Mouse (Mus musculus) neutrophil, adult 5-6 weeks (primary cell): ENCODE measurements around the gene Dazap2. TPM values are rescaled to one million over a fixed set of nuclear protein-coding genes. Genes with fewer than 3 reads are reported as not detected.

Experiments
- ATAC-seq: fragments of 151-379, 151-347 bp; 2 replicates; pipeline ENCODE4 v1.8.0; 2017; ENCODE audit warnings: mild to moderate bottlenecking, moderate TSS enrichment; ENCODE audit not compliant: insufficient number of reproducible peaks, poor library complexity, low FRiP score, severe bottlenecking; ENCODE audit errors: extremely low read depth
- total RNA-seq: library from RNA; stranded (forward); fragments of 200-1000 nt; gene quantifications from 2 replicates; pipeline ENCODE4 v1.2.3, GENCODE M21; 2017

Dazap2 gene
- total RNA-seq: 376 and 417 TPM in 2 replicates

DNA sequence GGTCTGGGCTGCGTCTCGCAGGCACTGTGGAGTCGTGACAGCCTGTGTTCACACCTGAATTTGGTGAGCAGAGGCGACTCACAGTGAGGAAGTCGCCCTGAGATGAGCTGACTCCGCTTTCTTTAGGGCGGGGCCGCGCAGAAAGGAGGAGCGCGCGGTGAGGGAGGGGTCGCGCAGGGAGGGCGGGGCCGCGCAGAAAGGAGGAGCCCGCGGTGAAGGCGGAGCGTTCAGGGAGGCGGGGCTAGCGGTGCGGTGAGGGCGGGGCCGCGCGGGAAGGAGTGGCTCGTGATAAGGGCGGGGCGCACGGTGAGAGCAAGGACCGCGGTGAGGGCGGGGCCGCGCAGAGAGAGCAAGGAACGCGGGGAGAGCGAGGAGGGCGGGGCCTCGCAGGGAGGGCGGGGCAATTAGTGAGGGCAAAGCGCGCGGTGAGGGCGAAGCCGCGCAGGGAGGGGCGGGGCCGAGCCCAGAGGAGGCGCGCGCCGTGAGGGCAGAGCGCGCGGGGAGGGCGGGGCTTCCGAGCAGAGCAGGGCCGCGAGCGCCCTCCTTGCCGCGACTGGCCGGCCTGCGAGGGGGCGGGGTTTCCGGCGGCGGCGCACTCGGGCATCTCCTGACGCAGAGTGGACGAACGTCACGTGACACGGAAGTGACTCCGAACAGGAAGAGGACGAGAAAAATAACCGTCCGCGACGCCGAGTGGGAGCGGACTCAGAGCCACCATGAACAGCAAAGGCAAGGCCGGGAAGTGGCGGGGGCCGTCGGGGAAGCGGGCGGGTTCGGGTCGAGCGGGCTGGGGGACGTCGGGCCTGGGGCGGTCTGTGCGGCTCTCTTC lies at the start of gene Dazap2:
TSS of gene Dazap2 (plus strand) at position 354 of the 829 bp plus-strand sequence.
- peak; percentile 74 for ATAC-seq

DNA sequence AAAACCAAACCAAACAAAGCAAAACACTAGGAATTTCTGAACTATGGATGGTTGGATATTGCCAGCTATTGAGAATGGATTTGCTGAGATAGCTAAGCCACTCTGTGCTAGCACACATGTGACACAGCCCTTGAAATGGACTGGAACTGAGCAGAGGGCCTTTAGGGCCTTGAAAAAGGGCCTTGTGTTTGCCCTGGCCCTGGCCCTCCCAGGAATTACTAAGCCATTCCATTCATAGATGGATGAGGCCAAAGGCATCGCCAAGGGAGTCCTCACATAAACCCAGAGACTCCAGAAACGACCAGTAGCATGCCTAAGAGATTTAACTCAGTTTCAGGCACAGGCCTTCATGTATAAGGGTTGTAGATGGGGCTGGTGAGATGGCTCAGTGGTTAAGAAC lies 48.6 kb upstream of the Dazap2 start:
- ATAC-seq: no peak

DNA sequence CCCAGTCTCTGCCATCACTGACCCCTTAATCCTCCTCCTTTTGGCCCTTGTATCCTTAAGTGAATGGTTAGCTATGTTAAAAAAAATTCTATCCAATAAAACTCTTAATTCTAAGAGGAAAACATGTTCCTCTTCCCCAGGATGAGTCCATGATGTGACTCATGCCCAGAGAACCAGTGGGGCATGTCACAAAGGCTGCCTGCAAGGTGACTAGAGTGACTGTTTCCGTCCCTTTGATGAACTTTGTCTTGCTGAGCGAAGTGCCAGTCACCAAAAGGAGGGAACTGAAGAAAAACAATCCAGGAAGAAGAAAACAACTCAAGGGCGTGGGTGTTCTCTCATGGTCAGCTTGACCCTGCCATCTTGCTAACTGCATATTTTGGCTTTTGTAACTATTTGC lies 45.9 kb upstream of the Dazap2 start:
- no peak for ATAC-seq

DNA sequence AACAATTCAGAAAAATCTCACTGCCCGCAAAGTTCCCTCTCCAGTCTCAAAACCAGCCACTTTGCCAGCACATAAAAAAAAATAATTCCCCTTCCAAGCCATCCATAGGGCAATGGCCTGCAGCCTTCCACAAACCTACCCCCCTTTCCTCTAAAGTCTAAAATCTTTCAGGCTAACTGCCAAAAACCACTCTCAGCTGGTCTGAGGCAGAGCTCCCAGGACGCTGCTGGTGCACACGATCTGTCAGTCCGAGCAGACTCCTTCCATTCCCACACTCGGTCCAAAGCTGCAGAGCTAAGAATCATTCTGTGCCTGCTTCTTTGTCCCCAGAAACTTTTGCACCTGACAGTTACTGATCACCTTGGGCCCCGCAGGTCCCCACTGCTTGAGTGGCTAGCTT lies 41.2 kb upstream of the Dazap2 start:
- ATAC-seq: no peak

DNA sequence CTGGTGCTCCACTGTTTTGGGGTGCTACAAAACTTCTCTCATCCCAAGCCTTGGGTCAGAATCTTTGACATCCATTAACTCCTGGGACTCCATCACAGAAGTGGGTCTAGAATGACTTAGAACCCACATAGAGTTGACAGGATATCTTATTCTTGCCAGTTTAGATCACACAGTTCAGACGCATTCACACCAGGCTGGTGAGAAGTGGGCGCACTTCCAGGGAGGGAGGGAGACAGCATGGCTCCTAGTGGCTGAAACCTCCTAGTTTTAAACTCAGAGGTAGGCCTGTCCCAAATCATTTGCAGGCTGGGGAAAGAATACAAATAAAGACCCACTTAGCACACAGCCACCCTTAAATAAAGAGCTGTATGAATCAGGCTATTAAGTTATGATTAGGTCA lies 40.8 kb upstream of the Dazap2 start:
- no peak for ATAC-seq

DNA sequence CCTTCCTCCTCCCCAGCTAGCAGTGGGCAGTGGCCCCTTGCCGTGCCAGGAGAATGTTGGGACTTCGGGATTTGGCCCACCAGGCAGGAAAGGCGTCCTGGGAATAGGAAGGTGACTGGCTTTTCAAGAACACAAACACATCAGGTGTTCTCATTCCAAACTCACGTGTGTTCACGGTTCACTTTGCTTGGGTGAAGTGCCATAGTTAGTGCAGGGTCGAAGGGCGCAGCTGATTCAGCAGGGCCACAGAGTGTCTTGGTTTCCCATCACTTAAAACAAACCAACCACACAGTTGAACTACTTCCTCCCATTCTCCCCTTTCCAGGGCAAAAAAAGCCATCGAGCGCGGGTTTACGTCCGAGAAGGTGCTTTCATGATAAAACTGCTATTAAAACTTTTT lies 39.8 kb upstream of the Dazap2 start:
- ATAC-seq: no peak

DNA sequence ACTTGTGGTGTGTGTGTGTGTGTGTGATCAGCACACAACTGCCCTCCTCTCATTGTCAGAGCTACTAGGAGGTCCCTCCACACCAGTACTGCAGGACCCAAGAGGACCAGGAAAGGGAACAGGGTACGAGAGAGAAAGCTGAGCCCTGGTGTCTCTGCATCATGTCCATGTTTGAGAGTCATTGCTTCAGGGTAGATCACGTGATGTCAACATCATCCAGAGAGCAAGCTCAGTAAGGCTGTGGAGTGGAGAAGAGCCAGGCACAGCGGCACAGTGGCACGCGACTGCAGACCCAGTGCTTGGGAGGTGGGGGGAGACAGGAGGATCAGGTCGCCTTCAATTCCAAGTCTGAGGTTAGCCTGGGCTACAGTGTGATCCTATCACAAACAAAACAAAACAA lies 38.8 kb upstream of the Dazap2 start:
- no peak for ATAC-seq

DNA sequence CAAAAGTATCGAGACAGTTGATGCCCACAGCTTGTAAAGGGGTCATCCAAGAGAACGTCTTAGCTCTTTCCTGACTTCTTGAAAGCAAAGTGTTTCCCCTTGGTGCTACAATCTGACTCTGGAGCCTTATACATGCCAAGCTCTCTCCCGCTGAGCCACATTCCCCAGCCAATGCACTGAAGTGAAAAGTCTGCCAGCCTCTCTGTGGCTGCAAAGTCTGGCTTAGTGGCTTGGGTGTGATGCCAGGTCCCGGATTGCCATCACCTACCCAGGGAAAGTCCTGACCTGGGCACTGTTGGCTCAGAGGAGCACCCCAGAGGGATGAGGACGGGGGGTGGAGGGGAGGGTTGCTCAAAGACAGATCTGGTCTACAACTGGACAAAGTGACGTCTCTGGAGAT lies 38.3 kb upstream of the Dazap2 start:
- ATAC-seq: no peak

DNA sequence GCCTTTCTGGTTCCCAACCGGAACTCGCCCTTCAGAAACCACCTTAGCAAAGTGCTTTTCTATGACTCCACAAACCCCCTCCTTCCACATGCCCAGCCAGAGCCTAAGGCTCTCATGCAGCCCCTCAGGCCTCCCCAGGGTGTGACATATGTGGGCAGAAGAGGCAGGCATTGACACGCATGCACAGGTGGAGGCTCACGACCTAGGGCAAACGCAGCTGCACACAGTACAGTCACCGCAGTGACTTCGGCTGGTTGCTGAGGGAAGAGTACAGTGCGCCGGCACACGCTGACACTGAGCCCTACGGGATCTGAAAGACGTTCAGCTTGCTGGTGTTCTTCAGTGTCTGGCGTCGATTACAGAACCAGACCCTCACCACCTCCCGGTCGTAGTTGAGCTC lies 37.2 kb upstream of the Dazap2 start:
- no peak for ATAC-seq

DNA sequence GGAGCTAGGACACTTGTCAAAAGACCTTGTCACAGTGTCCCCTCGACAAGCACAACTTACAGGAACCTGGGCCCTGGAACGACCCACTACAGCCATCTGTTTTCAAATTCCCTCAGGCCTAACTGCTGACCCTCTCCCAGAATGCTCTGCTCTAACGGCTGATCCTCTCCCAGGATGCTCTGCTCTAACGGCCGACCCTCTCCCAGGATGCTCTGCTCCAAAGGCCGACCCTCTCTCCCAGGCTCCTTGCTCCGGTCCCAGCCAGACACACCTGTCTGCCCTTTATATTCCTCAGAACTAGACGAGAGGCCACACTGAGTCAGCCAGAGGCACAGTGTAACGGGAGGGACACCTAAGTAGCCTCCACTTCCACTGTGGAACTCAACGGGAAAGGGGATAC lies 35.0 kb upstream of the Dazap2 start:
- ATAC-seq: no peak

DNA sequence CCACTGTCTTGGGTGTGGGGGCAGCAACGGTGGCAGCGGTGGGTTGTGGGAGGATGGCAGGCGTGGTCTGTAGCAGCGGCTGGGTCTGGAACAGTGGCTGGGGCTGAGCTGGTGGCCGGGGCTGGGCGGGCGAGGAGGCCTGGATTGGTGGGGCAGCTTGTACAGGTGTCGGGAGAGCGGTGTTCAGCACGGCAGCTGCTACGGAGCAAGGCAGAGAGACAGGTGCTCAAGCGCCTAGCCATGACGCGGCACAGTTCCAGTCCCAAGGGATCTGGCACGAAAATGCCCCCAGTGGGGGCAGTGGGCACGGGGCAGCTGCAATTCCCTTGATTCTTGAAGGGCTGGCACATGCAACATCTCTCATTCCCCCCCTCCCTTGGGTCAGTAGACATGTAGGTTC lies 29.2 kb upstream of the Dazap2 start:
- no peak for ATAC-seq

DNA sequence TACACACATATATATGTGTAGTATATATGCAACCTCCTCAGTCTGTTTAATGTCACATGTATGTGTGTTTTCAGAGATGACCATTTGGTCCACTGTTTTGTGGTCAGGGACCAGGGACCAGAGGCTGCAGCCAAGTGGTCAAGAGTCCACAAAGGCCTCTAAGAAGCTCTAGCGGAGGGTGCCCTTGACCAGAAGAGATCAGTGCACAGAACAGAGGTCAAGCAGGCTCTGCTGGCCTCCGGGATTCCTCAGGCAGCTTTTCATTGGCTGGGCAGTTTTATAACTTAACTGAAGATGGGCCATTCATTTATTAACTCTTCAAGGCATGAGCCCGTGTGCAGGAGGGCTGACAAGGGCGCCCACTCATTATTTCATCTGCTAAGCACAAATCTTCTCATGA lies 28.0 kb upstream of the Dazap2 start:
- no peak for ATAC-seq

DNA sequence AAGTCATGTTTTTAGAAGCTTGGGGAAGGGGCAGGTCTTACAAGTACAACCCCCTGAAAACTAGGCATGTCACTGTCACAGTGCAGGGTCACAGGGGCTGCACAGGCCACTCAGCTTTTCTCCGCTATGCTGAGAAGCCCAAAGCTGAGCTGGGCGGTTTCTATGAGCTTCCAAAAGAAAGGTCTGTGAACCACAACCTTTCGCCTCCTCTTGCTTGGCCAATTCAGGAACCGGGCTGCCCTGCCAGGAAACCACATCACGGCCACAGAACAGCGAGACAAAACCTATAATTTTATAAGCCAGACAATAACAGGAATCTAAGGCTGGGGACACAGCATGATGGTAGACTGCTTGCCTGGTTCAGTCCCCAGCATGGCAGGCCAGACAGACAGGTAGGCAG lies 26.9 kb upstream of the Dazap2 start:
- ATAC-seq: no peak

DNA sequence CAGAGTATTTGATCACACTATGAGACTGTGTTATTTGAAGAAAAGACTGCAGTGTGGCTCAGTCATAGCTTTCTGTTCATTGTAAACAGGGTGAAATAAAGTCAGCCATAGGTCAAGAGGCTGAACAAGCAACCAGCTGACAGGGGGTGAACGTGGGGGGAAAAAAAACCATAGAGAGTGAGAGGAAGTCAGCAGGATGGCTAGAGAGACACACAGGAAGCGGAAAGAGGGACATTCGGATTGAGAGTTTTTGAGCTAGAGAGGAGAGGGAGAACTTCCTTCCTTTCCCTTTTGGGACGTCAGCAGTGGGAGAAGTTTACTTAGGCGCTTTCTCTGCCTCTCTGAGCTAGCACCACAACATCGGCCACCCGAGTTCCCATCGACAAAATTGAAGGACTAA lies 24.7 kb upstream of the Dazap2 start:
- no peak for ATAC-seq

DNA sequence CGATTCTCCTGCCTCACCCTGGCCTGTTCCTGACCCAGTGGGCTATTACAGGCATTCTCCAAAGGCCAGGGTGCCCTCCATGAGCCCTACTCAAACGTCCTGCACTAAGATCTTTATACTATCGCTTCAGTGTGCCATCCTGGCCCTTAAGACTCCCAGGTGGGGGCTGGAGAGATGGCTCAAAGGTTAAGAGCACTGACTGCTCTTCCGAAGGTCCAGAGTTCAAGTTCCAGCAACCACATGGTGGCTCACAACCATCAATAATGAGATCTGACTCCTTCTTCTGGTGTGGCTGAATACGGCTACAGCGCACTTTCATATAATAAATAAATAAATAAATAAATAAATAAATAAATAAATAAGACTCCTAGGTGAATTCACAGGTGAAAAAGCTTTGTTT lies 22.3 kb upstream of the Dazap2 start:
- ATAC-seq: no peak

DNA sequence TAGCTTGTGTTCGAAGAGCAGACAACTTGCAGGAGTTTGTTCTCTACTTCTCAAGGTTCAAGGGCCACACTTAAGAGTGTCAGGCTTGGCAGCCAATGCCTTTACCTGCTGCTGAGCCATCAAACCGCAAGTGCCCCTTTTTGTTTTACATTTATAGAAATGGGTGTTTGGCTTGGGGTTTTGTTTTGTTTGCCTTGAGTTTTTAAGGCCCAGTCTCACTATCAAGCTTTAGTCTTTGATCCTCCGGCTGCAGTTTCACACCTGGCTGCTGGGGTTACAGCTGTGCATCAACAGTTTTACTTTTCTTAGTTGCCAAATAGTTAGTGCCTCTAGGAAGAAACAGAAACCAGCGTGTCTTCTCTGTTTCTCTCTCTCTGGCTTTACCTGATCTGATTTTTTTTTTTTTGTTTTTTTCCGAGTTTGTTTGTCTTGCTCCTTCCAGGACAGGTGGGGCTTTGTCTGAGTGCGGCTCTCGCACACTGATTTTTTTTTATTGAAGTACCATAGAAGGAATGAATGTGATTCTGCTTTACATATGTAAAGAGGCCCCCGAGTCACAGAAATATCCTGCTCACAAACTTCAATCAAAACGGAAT lies 16.8 kb upstream of the Dazap2 start:
- peak; percentile 9 for ATAC-seq

DNA sequence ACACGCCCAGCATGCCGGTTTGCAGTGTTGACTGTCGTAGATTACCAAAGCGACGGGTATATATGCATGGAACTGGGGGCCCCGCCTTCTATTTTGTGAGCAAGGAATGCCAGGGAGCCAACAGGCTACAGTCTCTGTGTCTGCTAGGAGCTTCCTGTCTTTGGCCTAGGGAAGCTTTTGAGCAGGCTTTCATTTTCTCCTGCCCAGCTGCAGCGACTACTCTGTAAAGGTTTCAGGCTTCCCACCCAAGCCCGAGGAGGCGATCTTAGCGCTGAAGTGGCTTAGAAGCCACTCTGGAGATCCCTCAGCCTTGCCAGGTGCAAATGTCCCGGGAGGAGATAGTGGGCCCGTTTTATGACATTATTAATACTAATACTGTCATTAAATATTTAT lies 16.3 kb upstream of the Dazap2 start:
- ATAC-seq: 0 out of 2 replicates have a peak, but pooled peaks have one; percentile 8

DNA sequence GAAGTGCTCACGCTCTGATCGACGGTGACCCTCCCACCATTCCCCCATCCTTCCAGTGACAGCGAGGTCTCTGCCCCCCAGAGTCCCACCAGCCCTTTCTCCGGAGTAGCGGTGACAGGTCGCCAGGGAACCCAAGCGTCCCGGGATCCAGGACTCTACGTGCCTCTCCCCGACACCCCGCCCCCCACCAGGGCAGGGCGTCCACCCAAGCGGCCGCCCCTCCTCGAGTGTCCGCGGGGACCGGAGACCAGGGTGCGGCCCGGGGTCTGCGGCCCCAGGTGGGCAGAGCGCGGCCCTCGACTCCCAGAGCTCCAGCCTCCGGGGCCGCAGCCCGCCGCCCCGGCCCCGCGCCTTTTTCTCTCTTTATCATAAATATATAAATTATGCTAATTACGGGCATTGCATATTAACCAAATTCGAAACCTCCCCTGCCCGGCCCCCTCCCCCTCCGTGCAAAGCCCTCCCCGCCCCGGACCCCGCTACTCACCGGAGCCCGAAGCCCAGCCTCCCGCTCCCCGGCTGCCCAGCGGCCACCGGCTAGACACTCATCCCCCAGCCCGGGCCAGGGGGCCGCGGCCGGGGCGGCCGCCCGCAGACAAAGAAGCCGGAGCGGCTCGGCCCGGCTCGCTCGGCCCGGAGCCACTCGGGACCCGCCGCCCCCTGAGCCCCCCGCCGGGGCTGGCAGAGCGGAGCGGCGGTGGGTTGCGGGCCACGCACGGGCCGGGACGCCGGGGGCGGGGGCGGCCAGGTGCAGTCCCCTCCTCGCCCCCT lies 15.7 kb upstream of the Dazap2 start, which contains the start of gene Pou6f1:
TSS of gene Pou6f1 (minus strand) at position 709 of the 771 bp plus-strand sequence.
- ATAC-seq: no peak

DNA sequence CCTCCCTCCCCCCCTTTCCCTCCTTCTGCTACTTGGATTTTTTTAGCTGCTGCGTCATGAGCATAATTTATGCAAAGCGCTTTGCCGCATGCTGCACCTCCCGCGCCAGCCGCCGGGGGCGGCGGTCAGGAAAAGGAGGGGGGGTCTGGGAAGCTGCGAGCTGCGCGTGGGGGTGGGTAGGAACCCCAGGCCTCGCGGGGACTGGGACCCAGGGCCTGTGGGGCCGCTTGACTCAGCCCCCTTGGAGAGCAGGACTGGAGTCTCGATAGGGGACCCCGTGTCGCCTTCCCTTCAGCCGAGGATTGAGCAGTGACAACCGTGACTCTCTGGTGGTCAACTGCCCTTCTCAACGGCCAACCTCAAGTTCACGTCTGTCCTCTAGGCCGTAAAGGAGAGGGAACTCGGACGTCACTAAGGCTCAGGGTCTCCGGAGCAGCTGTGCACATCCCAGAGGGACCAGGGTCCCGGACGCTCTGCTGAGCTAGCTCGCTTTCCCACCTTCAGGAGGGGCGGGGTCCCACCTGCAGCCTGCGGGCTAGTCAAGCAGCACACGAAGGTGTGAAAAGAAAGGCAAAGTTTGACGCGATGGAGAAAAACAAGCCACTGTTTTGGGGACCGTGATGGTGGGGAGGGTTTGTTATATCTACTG lies 15.0 kb upstream of the Dazap2 start:
- peak; percentile 67 for ATAC-seq
